35 mouse cellular contexts compared by ENCODE assay signal in genomic region chr11:65551073-65551472, GRCm38 (mm10).
"Had no signal": no experiment of that assay in that cellular context is flagged by ENCODE, and none has a peak within 500 bp of the region (broad histone marks: within the 10 kb centered on the region; RNA-seq: fewer than 3 reads in every experiment).

No protein-coding gene starts in this region.

- H3K27ac ChIP-seq: heart, adult 2 months; heart, embryonic 10.5 days; heart, embryonic 13.5 days; heart, embryonic 15.5 days; hindbrain, embryonic 10.5 days; hindbrain, embryonic 12.5 days; hindbrain, embryonic 13.5 days; hindbrain, embryonic 14.5 days; hindbrain, embryonic 15.5 days; hindbrain, postnatal 0 days; intestine, embryonic 15.5 days; kidney, embryonic 15.5 days; kidney, postnatal 0 days; layer of hippocampus, adult 2 months had no signal

- H3K4me1 ChIP-seq: heart, embryonic 12.5 days; heart, embryonic 13.5 days; heart, embryonic 15.5 days; hindbrain, embryonic 10.5 days; hindbrain, embryonic 12.5 days; hindbrain, embryonic 13.5 days; hindbrain, embryonic 15.5 days; intestine, embryonic 15.5 days; kidney, embryonic 15.5 days had no signal

- H3K9me3 ChIP-seq: heart, embryonic 10.5 days; heart, embryonic 12.5 days; heart, embryonic 13.5 days; heart, embryonic 15.5 days; hindbrain, embryonic 10.5 days; hindbrain, embryonic 12.5 days; hindbrain, embryonic 13.5 days; hindbrain, embryonic 15.5 days; intestine, embryonic 15.5 days; kidney, embryonic 15.5 days had no signal

- H3K4me2 ChIP-seq: heart, embryonic 11.5 days; heart, embryonic 12.5 days; heart, embryonic 13.5 days; heart, embryonic 15.5 days; hindbrain, embryonic 12.5 days; hindbrain, embryonic 13.5 days; hindbrain, embryonic 14.5 days; hindbrain, embryonic 15.5 days; intestine, embryonic 15.5 days; kidney, embryonic 15.5 days had no signal

- H3K36me3 ChIP-seq: heart, embryonic 10.5 days; heart, embryonic 12.5 days; heart, embryonic 13.5 days; heart, embryonic 15.5 days; hindbrain, embryonic 10.5 days; hindbrain, embryonic 12.5 days; hindbrain, embryonic 13.5 days; hindbrain, embryonic 15.5 days; intestine, embryonic 15.5 days; kidney, embryonic 15.5 days had no signal

- H3K4me3 ChIP-seq: heart, adult 2 months; heart, embryonic 10.5 days; heart, embryonic 12.5 days; heart, embryonic 13.5 days; heart, embryonic 15.5 days; hindbrain, embryonic 10.5 days; hindbrain, embryonic 12.5 days; hindbrain, embryonic 13.5 days; hindbrain, embryonic 15.5 days; intestine, embryonic 15.5 days; kidney, embryonic 15.5 days; layer of hippocampus, adult 2 months had no signal

- ATAC-seq: hindbrain, embryonic 16.5 days; hindbrain, postnatal 0 days; inflammation-experienced regulatory T-cells, adult 6 months; intestine, embryonic 15.5 days; intestine, embryonic 16.5 days; intestine, postnatal 0 days had no signal

- H3K9ac ChIP-seq: heart, embryonic 12.5 days; heart, embryonic 13.5 days; heart, embryonic 15.5 days; hindbrain, embryonic 12.5 days; hindbrain, embryonic 13.5 days; hindbrain, embryonic 14.5 days; hindbrain, embryonic 15.5 days; intestine, embryonic 15.5 days; kidney, embryonic 15.5 days had no signal

- H3K27me3 ChIP-seq: heart, embryonic 12.5 days; heart, embryonic 13.5 days; heart, embryonic 15.5 days; hindbrain, embryonic 12.5 days; hindbrain, embryonic 13.5 days; hindbrain, embryonic 15.5 days; intestine, embryonic 15.5 days; kidney, embryonic 15.5 days had no signal

- DNase-seq: heart, adult 18-20 months; heart, adult 2 months; heart, postnatal 10 days; heart, postnatal 14 days; heart, postnatal 36 days; heart, postnatal 4 days; kidney, adult 11 months; kidney, adult 18-20 months; kidney, adult 2 months; kidney, adult 8-10 months; kidney, postnatal 10 days; kidney, postnatal 14 days; kidney, postnatal 25 days; kidney, postnatal 36 days; kidney, postnatal 4 days; layer of hippocampus, adult 9-11 months had no signal
